Mouse (Mus musculus): Measurements from ENCODE around the gene 6820408C15Rik. TPM values are rescaled to one million over a fixed set of nuclear protein-coding genes. Genes with fewer than 3 reads are reported as not detected.

The 6820408C15Rik gene
- polyA plus RNA-seq, 1 experiment from 2014 or later, result 0.53 TPM

GRCm38 (mm10) chr2:152443281-152443680 lies 27.9 kb downstream of the 6820408C15Rik start:
- no peak overlapping the region for H3K4me3 ChIP-seq
- H3K4me2 ChIP-seq (replicated peaks), result no peak overlapping the region
- no peak overlapping the region for H3K27ac ChIP-seq
- H3K4me1 ChIP-seq, result no peaks in the 10 kb centered on the region
- H3K27me3 ChIP-seq (replicated peaks), result no peaks in the 10 kb centered on the region
- no peaks in the 10 kb centered on the region for H3K9me3 ChIP-seq
- no peak for ATAC-seq (ENCODE audit: low FRiP score, low read depth)
- WGBS, result 85% methylated on average over 8 of the region's 8 CpGs
- H3K9ac ChIP-seq, result no peak overlapping the region
- no peaks in the 10 kb centered on the region for H3K36me3 ChIP-seq

- WGBS, result 76% methylated on average over 2 of the region's 2 CpGs
- Histone ChIP-seq H3K4me2 (replicated peaks) (no peak overlapping the region), H3K9me3 (no peaks in the 10 kb centered on the region), H3K9ac (no peak overlapping the region), H3K27me3 (replicated peaks) (no peaks in the 10 kb centered on the region), H3K4me3 (no peak overlapping the region), H3K4me1 (no peaks in the 10 kb centered on the region), H3K27ac (no peak overlapping the region), H3K36me3 (no peaks in the 10 kb centered on the region)
- ATAC-seq (ENCODE audit: low FRiP score, low read depth), result no peak
These were observed 31.3 kb downstream of the 6820408C15Rik start for GRCm38 (mm10) chr2:152446642-152447041.

GRCm38 (mm10) chr2:152447461-152447860 lies 32.1 kb downstream of the 6820408C15Rik start:
- H3K27ac ChIP-seq, result no peak overlapping the region
- 55% methylated on average over 5 of the region's 5 CpGs for WGBS
- H3K9ac ChIP-seq, result no peak overlapping the region
- no peak overlapping the region for H3K4me3 ChIP-seq
- H3K27me3 ChIP-seq (replicated peaks), result 0 out of 2 replicates have a peak, but pooled peaks cover 2% of the 10 kb centered on the region
- no peak overlapping the region for H3K4me2 ChIP-seq (replicated peaks)
- no peaks in the 10 kb centered on the region for H3K4me1 ChIP-seq
- H3K9me3 ChIP-seq, result no peaks in the 10 kb centered on the region
- no peaks in the 10 kb centered on the region for H3K36me3 ChIP-seq
- no peak for ATAC-seq (ENCODE audit: low FRiP score, low read depth)

GRCm38 (mm10) chr2:152450241-152450640 lies 34.9 kb downstream of the 6820408C15Rik start:
- Histone ChIP-seq H3K4me1 (no peaks in the 10 kb centered on the region), H3K4me3 (no peak overlapping the region), H3K36me3 (no peaks in the 10 kb centered on the region), H3K4me2 (replicated peaks) (no peak overlapping the region), H3K9me3 (no peaks in the 10 kb centered on the region), H3K27me3 (replicated peaks) (0 out of 2 replicates have a peak, but pooled peaks cover 2% of the 10 kb centered on the region), H3K27ac (no peak overlapping the region), H3K9ac (no peak overlapping the region)
- 7% methylated on average over 5 of the region's 5 CpGs for WGBS
- no peak for ATAC-seq (ENCODE audit: low FRiP score, low read depth)

- 82% methylated on average over 4 of the region's 4 CpGs for WGBS
- no peak overlapping the region for H3K4me2 ChIP-seq (replicated peaks)
- H3K27me3 ChIP-seq (replicated peaks), result 0 out of 2 replicates have a peak, but pooled peaks cover 2% of the 10 kb centered on the region
- no peak for ATAC-seq (ENCODE audit: low FRiP score, low read depth)
- H3K4me1 ChIP-seq, result no peaks in the 10 kb centered on the region
- H3K9me3 ChIP-seq, result no peaks in the 10 kb centered on the region
- no peak overlapping the region for H3K4me3 ChIP-seq
- no peak overlapping the region for H3K27ac ChIP-seq
- H3K36me3 ChIP-seq, result no peaks in the 10 kb centered on the region
- no peak overlapping the region for H3K9ac ChIP-seq
These were observed 36.9 kb downstream of the 6820408C15Rik start for GRCm38 (mm10) chr2:152452101-152452781.

- Histone ChIP-seq H3K9me3 (no peaks in the 10 kb centered on the region; the same call in 1 of the 2 replicates), H3K27ac (no peak overlapping the region), H3K4me3 (no peak overlapping the region), H3K27me3 (replicated peaks) (no peaks in the 10 kb centered on the region), H3K4me1 (no peaks in the 10 kb centered on the region), H3K4me2 (replicated peaks) (no peak overlapping the region), H3K36me3 (no peaks in the 10 kb centered on the region), H3K9ac (no peak overlapping the region)
- WGBS, result 61% methylated on average over 13 of the region's 13 CpGs
- ATAC-seq (ENCODE audit: low FRiP score, low read depth), result no peak
These were observed 43.9 kb downstream of the 6820408C15Rik start for GRCm38 (mm10) chr2:152459241-152459640.

- Histone ChIP-seq H3K9me3 (no peaks in the 10 kb centered on the region; the same call in 1 of the 2 replicates), H3K36me3 (no peaks in the 10 kb centered on the region), H3K27me3 (replicated peaks) (no peaks in the 10 kb centered on the region), H3K4me2 (replicated peaks) (no peak within 1 kb of the TSS), H3K27ac (no peak within 1 kb of the TSS), H3K9ac (no peak within 1 kb of the TSS), H3K4me3 (no peak within 1 kb of the TSS), H3K4me1 (no peaks in the 10 kb centered on the region)
- WGBS, result 91% methylated on average over 3 of the region's 3 CpGs
- no peak for ATAC-seq (ENCODE audit: low FRiP score, low read depth)
These were observed 49.3 kb downstream of the 6820408C15Rik start, which contains the start of gene Defb23 for GRCm38 (mm10) chr2:152464570-152465150. Defb23 (minus strand) TSS chr2:152464620.

GRCm38 (mm10) chr2:152470973-152471372 lies 55.6 kb downstream of the 6820408C15Rik start:
- no peaks in the 10 kb centered on the region for H3K36me3 ChIP-seq
- no peaks in the 10 kb centered on the region for H3K4me1 ChIP-seq
- H3K9ac ChIP-seq, result no peak overlapping the region
- no peak overlapping the region for H3K4me2 ChIP-seq (replicated peaks)
- H3K27ac ChIP-seq, result no peak overlapping the region
- WGBS, result 37% methylated on average over 7 of the region's 7 CpGs
- no peak for ATAC-seq (ENCODE audit: low FRiP score, low read depth)
- no peak overlapping the region for H3K4me3 ChIP-seq
- H3K9me3 ChIP-seq, result no peaks in the 10 kb centered on the region
- H3K27me3 ChIP-seq (replicated peaks), result no peaks in the 10 kb centered on the region

GRCm38 (mm10) chr2:152472434-152472833 lies 57.0 kb downstream of the 6820408C15Rik start:
- Histone ChIP-seq H3K4me1 (no peaks in the 10 kb centered on the region), H3K27me3 (replicated peaks) (no peaks in the 10 kb centered on the region), H3K36me3 (no peaks in the 10 kb centered on the region), H3K27ac (no peak overlapping the region), H3K9me3 (no peaks in the 10 kb centered on the region), H3K4me3 (no peak overlapping the region), H3K9ac (no peak overlapping the region), H3K4me2 (replicated peaks) (no peak overlapping the region)
- WGBS, result 37% methylated on average over 3 of the region's 3 CpGs
- no peak for ATAC-seq (ENCODE audit: low FRiP score, low read depth)

- no peaks in the 10 kb centered on the region for H3K4me1 ChIP-seq
- 70% methylated on average over 2 of the region's 2 CpGs for WGBS
- H3K9me3 ChIP-seq, result no peaks in the 10 kb centered on the region
- H3K27ac ChIP-seq, result no peak within 1 kb of the TSS
- H3K36me3 ChIP-seq, result no peaks in the 10 kb centered on the region
- no peak within 1 kb of the TSS for H3K4me2 ChIP-seq (replicated peaks)
- ATAC-seq (ENCODE audit: low FRiP score, low read depth), result no peak
- H3K9ac ChIP-seq, result no peak within 1 kb of the TSS
- no peaks in the 10 kb centered on the region for H3K27me3 ChIP-seq (replicated peaks)
- H3K4me3 ChIP-seq, result no peak within 1 kb of the TSS
These were observed 61.4 kb downstream of the 6820408C15Rik start, which contains the start of gene Defb20 for GRCm38 (mm10) chr2:152476763-152477162. Defb20 (plus strand) TSS chr2:152477063.

- Histone ChIP-seq H3K36me3 (no peaks in the 10 kb centered on the region), H3K27me3 (replicated peaks) (no peaks in the 10 kb centered on the region), H3K9me3 (no peaks in the 10 kb centered on the region), H3K9ac (no peak overlapping the region), H3K4me1 (no peaks in the 10 kb centered on the region), H3K27ac (no peak overlapping the region), H3K4me3 (no peak overlapping the region), H3K4me2 (replicated peaks) (no peak overlapping the region)
- WGBS, result 91% methylated on average over 3 of the region's 3 CpGs
- no peak for ATAC-seq (ENCODE audit: low FRiP score, low read depth)
These were observed 65.5 kb downstream of the 6820408C15Rik start for GRCm38 (mm10) chr2:152480881-152481280.

- no peak for ATAC-seq (ENCODE audit: low FRiP score, low read depth)
- WGBS, result 90% methylated on average over 7 of the region's 7 CpGs
- H3K9me3 ChIP-seq, result no peaks in the 10 kb centered on the region
- H3K4me3 ChIP-seq, result no peak overlapping the region
- no peaks in the 10 kb centered on the region for H3K4me1 ChIP-seq
- H3K36me3 ChIP-seq, result no peaks in the 10 kb centered on the region
- no peak overlapping the region for H3K9ac ChIP-seq
- H3K4me2 ChIP-seq (replicated peaks), result no peak overlapping the region
- no peaks in the 10 kb centered on the region for H3K27me3 ChIP-seq (replicated peaks)
- H3K27ac ChIP-seq, result no peak overlapping the region
These were observed 66.3 kb downstream of the 6820408C15Rik start for GRCm38 (mm10) chr2:152481726-152482125.
